Mouse (Mus musculus): ENCODE measurements around the gene Gm10477. TPM values are rescaled to one million over a fixed set of nuclear protein-coding genes. Genes with fewer than 3 reads are reported as not detected.
"Not testable (repeated sequence)": the region's sequence is repeated elsewhere in the genome, so short reads cannot be mapped to it uniquely, and the experiment has no call there.

Gm10477 gene
- polyA plus RNA-seq (2015; fragmentation: Nextera tagmentation; extraction: Ambion mirVana), result not detected in 2 replicates

GRCm38 (mm10) chrX:56524442-56524841, at the start of gene Gm10477:
TSS of gene Gm10477 (plus strand) at chrX:56524742.
- not testable (repeated sequence) for H3K27me3 ChIP-seq (ENCODE audit: insufficient read depth, low read length); DNase-seq (ENCODE audit: low spot score); H3K9me3 ChIP-seq (replicated peaks; ENCODE audit: low read length); H3K9ac ChIP-seq (ENCODE audit: low read depth, low read length); H3K4me3 ChIP-seq (replicated peaks; ENCODE audit: low read depth, low read length); H3K36me3 ChIP-seq (ENCODE audit: insufficient read depth, low read length); H3K4me1 ChIP-seq (replicated peaks; ENCODE audit: insufficient read depth, low read length); H3K27ac ChIP-seq; ATAC-seq (replicated peaks; ENCODE audit: low FRiP score, low read depth); H3K4me2 ChIP-seq (ENCODE audit: low read length)
- 83% methylated on average over 6 of the region's 6 CpGs for WGBS

DNA sequence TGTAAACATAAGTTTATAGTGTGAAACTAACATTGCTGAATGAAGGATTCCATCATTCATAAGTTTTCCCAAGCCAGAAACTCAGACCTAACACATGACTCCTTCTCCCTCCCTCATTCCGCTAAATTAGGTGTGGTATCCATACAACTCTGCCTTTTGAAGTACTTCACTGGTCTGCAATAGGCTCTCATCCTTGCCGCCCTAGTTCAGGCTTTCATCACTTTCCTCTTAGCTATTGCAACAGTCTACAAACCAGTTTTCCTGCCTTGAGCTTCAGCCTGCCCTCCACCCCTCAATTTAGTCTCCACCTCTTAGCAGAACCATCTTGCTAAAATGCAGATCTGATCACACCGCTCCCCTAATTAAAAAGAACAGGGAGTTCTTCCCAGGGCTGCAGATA, 47.0 kb upstream of the Gm10477 start:
- DNase-seq (ENCODE audit: low spot score), result no peak
- Histone ChIP-seq H3K4me3 (replicated peaks; ENCODE audit: low read depth, low read length) (no peak overlapping the region), H3K36me3 (ENCODE audit: insufficient read depth, low read length) (no peaks in the 10 kb centered on the region), H3K9me3 (replicated peaks; ENCODE audit: low read length) (no peaks in the 10 kb centered on the region), H3K4me2 (ENCODE audit: low read length) (no peak overlapping the region), H3K9ac (ENCODE audit: low read depth, low read length) (no peak overlapping the region), H3K27ac (no peak overlapping the region), H3K27me3 (ENCODE audit: insufficient read depth, low read length) (no peaks in the 10 kb centered on the region), H3K4me1 (replicated peaks; ENCODE audit: insufficient read depth, low read length) (no peaks in the 10 kb centered on the region)
- ATAC-seq (replicated peaks; ENCODE audit: low FRiP score, low read depth), result no peak
- TF ChIP-seq CTCF (IDR thresholded peaks at IDR 0.05; ENCODE audit: low read depth), result no peak
- WGBS, result 82% methylated on average over 3 of the region's 3 CpGs

GRCm38 (mm10) chrX:56481906-56482305, 42.6 kb upstream of the Gm10477 start:
- H3K27me3 ChIP-seq (ENCODE audit: insufficient read depth, low read length), result no peaks in the 10 kb centered on the region
- H3K4me3 ChIP-seq (replicated peaks; ENCODE audit: low read depth, low read length), result no peak overlapping the region
- no peak overlapping the region for H3K9ac ChIP-seq (ENCODE audit: low read depth, low read length)
- H3K9me3 ChIP-seq (replicated peaks; ENCODE audit: low read length), result no peaks in the 10 kb centered on the region
- no peak overlapping the region for H3K27ac ChIP-seq
- 77% methylated on average over 3 of the region's 3 CpGs for WGBS
- ATAC-seq (replicated peaks; ENCODE audit: low FRiP score, low read depth) (no peak), DNase-seq (ENCODE audit: low spot score) (no peak)
- TF ChIP-seq CTCF (IDR thresholded peaks at IDR 0.05; ENCODE audit: low read depth), result no peak
- no peaks in the 10 kb centered on the region for H3K4me1 ChIP-seq (replicated peaks; ENCODE audit: insufficient read depth, low read length)
- H3K4me2 ChIP-seq (ENCODE audit: low read length), result no peak overlapping the region
- H3K36me3 ChIP-seq (ENCODE audit: insufficient read depth, low read length), result no peaks in the 10 kb centered on the region

DNA sequence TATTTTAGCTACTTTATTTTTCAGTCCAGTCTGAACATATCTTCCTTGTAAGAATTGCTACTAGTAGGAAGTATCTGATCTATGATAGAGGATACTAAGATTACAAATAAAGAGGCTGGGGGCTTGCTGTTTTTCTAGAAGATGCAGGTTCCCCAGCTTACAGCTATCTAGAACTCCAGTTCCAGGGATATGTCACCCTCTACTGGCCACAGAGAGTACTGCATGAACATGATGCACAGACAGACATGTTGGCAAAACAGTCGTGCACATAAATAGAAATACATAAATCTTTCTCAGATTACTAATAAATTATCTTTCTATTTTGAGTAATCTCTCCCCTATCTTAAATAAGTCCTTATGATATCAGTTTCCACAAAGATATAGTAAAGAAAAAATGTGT, 34.8 kb upstream of the Gm10477 start:
- no peak overlapping the region for H3K4me3 ChIP-seq (replicated peaks; ENCODE audit: low read depth, low read length)
- DNase-seq (ENCODE audit: low spot score) (peak; percentile 57), ATAC-seq (replicated peaks; ENCODE audit: low FRiP score, low read depth) (no peak)
- WGBS, result 14% methylated on average over 1 of the region's 1 CpGs
- H3K36me3 ChIP-seq (ENCODE audit: insufficient read depth, low read length), result no peaks in the 10 kb centered on the region
- no peaks in the 10 kb centered on the region for H3K4me1 ChIP-seq (replicated peaks; ENCODE audit: insufficient read depth, low read length)
- H3K4me2 ChIP-seq (ENCODE audit: low read length), result no peak overlapping the region
- no peaks in the 10 kb centered on the region for H3K27me3 ChIP-seq (ENCODE audit: insufficient read depth, low read length)
- no peak overlapping the region for H3K9ac ChIP-seq (ENCODE audit: low read depth, low read length)
- TF ChIP-seq CTCF (IDR thresholded peaks at IDR 0.05; ENCODE audit: low read depth), result peak; percentile 77
- H3K27ac ChIP-seq, result no peak overlapping the region
- no peaks in the 10 kb centered on the region for H3K9me3 ChIP-seq (replicated peaks; ENCODE audit: low read length)

DNA sequence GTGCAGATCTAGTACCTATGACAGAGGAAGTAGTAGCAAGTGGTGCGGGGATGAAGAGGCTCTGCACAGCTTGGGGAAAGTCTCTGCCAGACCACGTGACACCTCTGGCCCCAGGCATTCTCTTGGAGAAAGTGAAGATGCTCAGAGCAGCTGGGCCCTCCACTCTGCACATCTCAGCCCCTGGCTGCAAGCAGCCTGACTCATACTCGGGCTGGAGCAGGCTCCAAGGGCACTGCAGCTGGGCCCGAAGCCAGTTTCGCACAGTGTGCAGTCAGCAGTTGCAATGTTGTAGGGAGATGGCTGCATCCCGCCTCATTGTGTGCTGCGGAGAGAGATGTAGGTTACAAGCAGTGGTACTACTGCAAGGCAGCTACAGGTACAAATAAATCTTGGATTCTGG, 27.3 kb upstream of the Gm10477 start:
- WGBS, result 79% methylated on average over 7 of the region's 7 CpGs
- no peak for ATAC-seq (replicated peaks; ENCODE audit: low FRiP score, low read depth)
- Histone ChIP-seq H3K9me3 (replicated peaks; ENCODE audit: low read length) (no peaks in the 10 kb centered on the region), H3K4me3 (replicated peaks; ENCODE audit: low read depth, low read length) (no peak overlapping the region), H3K4me2 (ENCODE audit: low read length) (no peak overlapping the region), H3K36me3 (ENCODE audit: insufficient read depth, low read length) (0 out of 2 replicates have a peak, but pooled peaks cover 3% of the 10 kb centered on the region), H3K9ac (ENCODE audit: low read depth, low read length) (no peak overlapping the region), H3K27ac (no peak overlapping the region), H3K4me1 (replicated peaks; ENCODE audit: insufficient read depth, low read length) (no peaks in the 10 kb centered on the region), H3K27me3 (ENCODE audit: insufficient read depth, low read length) (no peaks in the 10 kb centered on the region)
- no peak for DNase-seq (ENCODE audit: low spot score)
- no peak for TF ChIP-seq CTCF (IDR thresholded peaks at IDR 0.05; ENCODE audit: low read depth)

- Histone ChIP-seq H3K27me3 (ENCODE audit: insufficient read depth, low read length) (no peaks in the 10 kb centered on the region), H3K9ac (ENCODE audit: low read depth, low read length) (no peak overlapping the region), H3K4me3 (replicated peaks; ENCODE audit: low read depth, low read length) (no peak overlapping the region), H3K9me3 (replicated peaks; ENCODE audit: low read length) (no peaks in the 10 kb centered on the region), H3K4me2 (ENCODE audit: low read length) (no peak overlapping the region), H3K4me1 (replicated peaks; ENCODE audit: insufficient read depth, low read length) (no peaks in the 10 kb centered on the region), H3K36me3 (ENCODE audit: insufficient read depth, low read length) (no peaks in the 10 kb centered on the region), H3K27ac (no peak overlapping the region)
- peak; percentile 24 for DNase-seq (ENCODE audit: low spot score)
- 22% methylated on average over 3 of the region's 3 CpGs for WGBS
- no peak for ATAC-seq (replicated peaks; ENCODE audit: low FRiP score, low read depth)
- TF ChIP-seq CTCF (IDR thresholded peaks at IDR 0.05; ENCODE audit: low read depth), result peak; percentile 69
Observed at GRCm38 (mm10) chrX:56531266-56531665, 6.7 kb downstream of the Gm10477 start.

DNA sequence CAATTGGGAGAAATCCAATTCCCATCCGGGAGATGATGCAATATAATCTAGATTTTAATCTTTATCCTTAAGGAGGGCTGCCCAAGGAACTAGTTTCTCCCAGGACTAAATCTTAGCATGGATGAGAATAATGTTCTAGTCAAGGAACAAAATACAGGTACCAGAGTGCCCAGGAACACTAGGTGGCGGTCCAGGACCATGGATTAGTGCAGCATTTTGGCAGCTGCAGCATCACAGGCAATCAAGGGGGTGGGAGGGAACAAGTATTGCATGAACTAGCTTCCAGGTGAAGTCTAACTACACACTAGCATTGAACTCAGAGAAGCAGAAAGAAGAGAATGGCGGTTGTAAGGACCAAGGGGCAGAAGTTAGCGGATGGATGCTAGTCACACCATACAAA, 12.6 kb downstream of the Gm10477 start:
- WGBS, result 53% methylated on average over 4 of the region's 4 CpGs
- H3K27ac ChIP-seq, result no peak overlapping the region
- DNase-seq (ENCODE audit: low spot score) (peak; percentile 46), ATAC-seq (replicated peaks; ENCODE audit: low FRiP score, low read depth) (no peak)
- TF ChIP-seq CTCF (IDR thresholded peaks at IDR 0.05; ENCODE audit: low read depth), result peak; percentile 68
- H3K9me3 ChIP-seq (replicated peaks; ENCODE audit: low read length), result no peaks in the 10 kb centered on the region
- no peak overlapping the region for H3K4me3 ChIP-seq (replicated peaks; ENCODE audit: low read depth, low read length)
- no peak overlapping the region for H3K4me2 ChIP-seq (ENCODE audit: low read length)
- H3K27me3 ChIP-seq (ENCODE audit: insufficient read depth, low read length), result no peaks in the 10 kb centered on the region
- H3K9ac ChIP-seq (ENCODE audit: low read depth, low read length), result no peak overlapping the region
- H3K4me1 ChIP-seq (replicated peaks; ENCODE audit: insufficient read depth, low read length), result no peaks in the 10 kb centered on the region
- no peaks in the 10 kb centered on the region for H3K36me3 ChIP-seq (ENCODE audit: insufficient read depth, low read length)

Data from kidney, postnatal 0 days (tissue).